Mouse (Mus musculus): ENCODE results near the gene Cdk2. TPM values are rescaled to one million over a fixed set of nuclear protein-coding genes. Genes with fewer than 3 reads are reported as not detected.

The Cdk2 gene
- polyA plus RNA-seq, 1 experiment from 2014 or later, result 134 TPM

GRCm38 (mm10) chr10:128665307-128665706 lies 39.5 kb downstream of the Cdk2 start:
- ATAC-seq (ENCODE audit: low FRiP score, low read depth), result no peak
- Histone ChIP-seq H3K27me3 (no peaks in the 10 kb centered on the region), H3K36me3 (peaks cover 2% of the 10 kb centered on the region), H3K27ac (no peak overlapping the region), H3K9ac (no peak overlapping the region), H3K4me1 (peaks cover 15% of the 10 kb centered on the region; the same call in 1 of the 2 replicates), H3K4me2 (replicated peaks) (no peak overlapping the region), H3K4me3 (no peak overlapping the region), H3K9me3 (no peaks in the 10 kb centered on the region)
- WGBS, result 90% methylated on average over 3 of the region's 3 CpGs

- no peaks in the 10 kb centered on the region for H3K27me3 ChIP-seq
- H3K4me2 ChIP-seq (replicated peaks), result no peak overlapping the region
- H3K36me3 ChIP-seq, result no peaks in the 10 kb centered on the region
- H3K9me3 ChIP-seq, result no peaks in the 10 kb centered on the region
- H3K9ac ChIP-seq, result no peak overlapping the region
- peaks cover 15% of the 10 kb centered on the region; the same call in 1 of the 2 replicates for H3K4me1 ChIP-seq
- no peak for ATAC-seq (ENCODE audit: low FRiP score, low read depth)
- 72% methylated on average over 3 of the region's 3 CpGs for WGBS
- H3K4me3 ChIP-seq, result no peak overlapping the region
- H3K27ac ChIP-seq, result no peak overlapping the region
Observed at GRCm38 (mm10) chr10:128664808-128665207, 40.0 kb downstream of the Cdk2 start.

GRCm38 (mm10) chr10:128663441-128664220 lies 41.2 kb downstream of the Cdk2 start:
- peaks cover 8% of the 10 kb centered on the region; the same call in 1 of the 2 replicates for H3K4me1 ChIP-seq
- ATAC-seq (ENCODE audit: low FRiP score, low read depth), result no peak
- H3K9ac ChIP-seq, result no peak overlapping the region
- no peak overlapping the region for H3K27ac ChIP-seq
- H3K4me2 ChIP-seq (replicated peaks), result no peak overlapping the region
- no peak overlapping the region for H3K4me3 ChIP-seq
- WGBS, result 67% methylated on average over 5 of the region's 5 CpGs
- H3K27me3 ChIP-seq, result no peaks in the 10 kb centered on the region
- H3K9me3 ChIP-seq, result no peaks in the 10 kb centered on the region
- H3K36me3 ChIP-seq, result no peaks in the 10 kb centered on the region

DNA sequence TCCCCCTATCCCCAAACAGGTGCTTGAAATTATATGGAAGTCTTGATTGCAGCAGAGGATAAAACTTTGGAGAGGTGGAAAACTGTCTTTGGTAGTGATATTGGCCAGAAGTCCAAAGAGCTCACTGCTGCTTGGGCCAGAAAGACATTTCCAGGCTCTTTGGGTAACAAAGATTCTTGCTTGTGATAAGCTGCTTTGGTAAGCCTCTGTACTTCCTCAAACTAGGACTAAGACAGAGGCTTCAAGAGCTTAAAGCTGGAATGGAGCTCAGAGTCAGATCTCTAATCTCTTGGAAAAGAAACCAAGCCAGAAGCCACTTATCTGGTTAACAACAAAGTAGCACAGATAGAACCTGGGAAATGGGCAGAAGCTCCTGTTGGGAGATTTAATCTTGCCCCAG lies 42.4 kb downstream of the Cdk2 start:
- no peaks in the 10 kb centered on the region for H3K36me3 ChIP-seq
- no peak for ATAC-seq (ENCODE audit: low FRiP score, low read depth)
- H3K27me3 ChIP-seq, result no peaks in the 10 kb centered on the region
- H3K9ac ChIP-seq, result no peak overlapping the region
- H3K9me3 ChIP-seq, result no peaks in the 10 kb centered on the region
- no peaks in the 10 kb centered on the region for H3K4me1 ChIP-seq
- no peak overlapping the region for H3K4me2 ChIP-seq (replicated peaks)
- H3K27ac ChIP-seq, result no peak overlapping the region
- no peak overlapping the region for H3K4me3 ChIP-seq

DNA sequence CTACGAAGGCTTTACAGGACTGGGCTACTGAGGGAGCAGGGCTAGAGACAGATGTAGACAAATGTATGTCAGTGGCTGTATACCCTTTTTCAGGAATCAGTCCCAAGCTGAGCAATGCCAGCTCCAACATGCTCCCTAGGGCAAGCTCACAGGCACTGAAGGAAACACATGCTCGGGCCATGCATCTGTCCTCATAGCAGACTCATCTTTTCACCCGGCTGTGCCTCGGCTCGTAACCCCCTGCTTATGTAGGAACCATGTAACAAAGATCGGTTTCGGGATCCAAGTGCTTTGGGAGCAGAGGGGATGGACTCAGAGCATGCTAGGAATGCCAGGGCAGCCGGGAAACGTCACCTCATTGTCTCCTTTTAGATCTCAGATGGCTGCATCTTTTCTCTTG lies 45.3 kb downstream of the Cdk2 start:
- ATAC-seq (ENCODE audit: low FRiP score, low read depth), result no peak
- Histone ChIP-seq H3K9ac (no peak overlapping the region), H3K36me3 (no peaks in the 10 kb centered on the region), H3K27me3 (no peaks in the 10 kb centered on the region), H3K27ac (no peak overlapping the region), H3K4me2 (replicated peaks) (no peak overlapping the region), H3K9me3 (no peaks in the 10 kb centered on the region), H3K4me3 (no peak overlapping the region), H3K4me1 (no peaks in the 10 kb centered on the region)
- WGBS, result 51% methylated on average over 9 of the region's 9 CpGs

- 57% methylated on average over 9 of the region's 9 CpGs for WGBS
- Histone ChIP-seq H3K9me3 (no peaks in the 10 kb centered on the region), H3K4me1 (no peaks in the 10 kb centered on the region; the same call in 1 of the 2 replicates), H3K4me2 (replicated peaks) (no peak overlapping the region), H3K9ac (no peak overlapping the region), H3K27ac (no peak overlapping the region), H3K36me3 (no peaks in the 10 kb centered on the region), H3K4me3 (no peak overlapping the region), H3K27me3 (no peaks in the 10 kb centered on the region)
- ATAC-seq (ENCODE audit: low FRiP score, low read depth), result no peak
Observed at GRCm38 (mm10) chr10:128657844-128658243, 47.0 kb downstream of the Cdk2 start.

- no peaks in the 10 kb centered on the region for H3K9me3 ChIP-seq
- 89% methylated on average over 1 of the region's 1 CpGs for WGBS
- H3K9ac ChIP-seq, result no peak overlapping the region
Observed at GRCm38 (mm10) chr10:128656731-128657130, 48.1 kb downstream of the Cdk2 start.

GRCm38 (mm10) chr10:128655254-128655653 lies 49.6 kb downstream of the Cdk2 start:
- Histone ChIP-seq H3K36me3 (no peaks in the 10 kb centered on the region), H3K4me1 (no peaks in the 10 kb centered on the region; the same call in 1 of the 2 replicates), H3K4me2 (replicated peaks) (no peak overlapping the region), H3K27me3 (no peaks in the 10 kb centered on the region), H3K9ac (no peak overlapping the region), H3K4me3 (no peak overlapping the region), H3K9me3 (no peaks in the 10 kb centered on the region), H3K27ac (no peak overlapping the region)
- ATAC-seq (ENCODE audit: low FRiP score, low read depth), result no peak
- 86% methylated on average over 3 of the region's 3 CpGs for WGBS

More at GRCm38 (mm10) chr10:128656731-128657130, 48.1 kb downstream of the Cdk2 start:
- H3K27me3 ChIP-seq, result no peaks in the 10 kb centered on the region
- H3K4me3 ChIP-seq, result no peak overlapping the region
- no peak overlapping the region for H3K27ac ChIP-seq
- no peak overlapping the region for H3K4me2 ChIP-seq (replicated peaks)
- H3K4me1 ChIP-seq, result no peaks in the 10 kb centered on the region; the same call in 1 of the 2 replicates
- no peaks in the 10 kb centered on the region for H3K36me3 ChIP-seq
- ATAC-seq (ENCODE audit: low FRiP score, low read depth), result no peak

DNA sequence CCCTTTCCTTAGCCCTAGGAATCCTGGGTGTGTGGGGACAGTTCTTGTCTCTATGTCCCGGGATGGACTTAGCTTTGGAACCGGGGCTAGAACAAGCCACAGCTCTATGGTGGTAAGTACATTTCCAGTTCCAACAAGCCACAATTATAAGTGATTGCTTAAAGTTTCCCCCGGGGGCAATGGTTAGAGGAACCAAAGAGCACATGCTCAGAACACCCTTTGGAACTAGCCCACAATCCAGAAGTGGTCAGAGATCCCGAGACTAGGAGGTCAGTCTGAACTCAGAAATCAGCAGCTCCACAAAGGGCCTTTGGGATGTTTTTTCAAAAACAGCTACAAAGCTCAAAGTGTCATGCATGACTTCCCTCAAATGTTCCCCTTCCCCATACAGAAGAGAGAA lies 51.0 kb downstream of the Cdk2 start:
- H3K9me3 ChIP-seq, result no peaks in the 10 kb centered on the region
- 70% methylated on average over 4 of the region's 4 CpGs for WGBS
- no peak for ATAC-seq (ENCODE audit: low FRiP score, low read depth)
- H3K4me2 ChIP-seq (replicated peaks), result no peak overlapping the region
- H3K27ac ChIP-seq, result no peak overlapping the region
- H3K27me3 ChIP-seq, result no peaks in the 10 kb centered on the region
- no peak overlapping the region for H3K4me3 ChIP-seq
- H3K36me3 ChIP-seq, result no peaks in the 10 kb centered on the region
- H3K9ac ChIP-seq, result no peak overlapping the region
- no peaks in the 10 kb centered on the region; the same call in 1 of the 2 replicates for H3K4me1 ChIP-seq

Other genes starting within 250 kb of the Cdk2 start
- 96.6 and 110 TPM in 2 replicates for gene Smarcc2, start 245.8 kb downstream of the Cdk2 start, polyA plus RNA-seq (2015; fragmentation: Nextera tagmentation; extraction: Ambion mirVana)
- 1,077 and 1,101 TPM in 2 replicates for gene Myl6, start 210.9 kb downstream of the Cdk2 start, polyA plus RNA-seq (2015; fragmentation: Nextera tagmentation; extraction: Ambion mirVana)
- 4.7 and 5.0 TPM in 2 replicates for gene Myl6b, start 206.3 kb downstream of the Cdk2 start, polyA plus RNA-seq (2015; fragmentation: Nextera tagmentation; extraction: Ambion mirVana)
- 24.0 and 28.0 TPM in 2 replicates for gene Esyt1, start 179.2 kb downstream of the Cdk2 start, polyA plus RNA-seq (2015; fragmentation: Nextera tagmentation; extraction: Ambion mirVana)
- gene Zc3h10, start 157.3 kb downstream of the Cdk2 start, polyA plus RNA-seq (2015; fragmentation: Nextera tagmentation; extraction: Ambion mirVana), result 16.4 and 17.3 TPM in 2 replicates
- 3,677 and 3,933 TPM in 2 replicates for gene Rpl41, start 155.7 kb downstream of the Cdk2 start, polyA plus RNA-seq (2015; fragmentation: Nextera tagmentation; extraction: Ambion mirVana)
- 198 and 200 TPM in 2 replicates for gene Pa2g4, start 139.0 kb downstream of the Cdk2 start, polyA plus RNA-seq (2015; fragmentation: Nextera tagmentation; extraction: Ambion mirVana)
- 14.5 and 17.5 TPM in 2 replicates for gene Erbb3, start 115.4 kb downstream of the Cdk2 start, polyA plus RNA-seq (2015; fragmentation: Nextera tagmentation; extraction: Ambion mirVana)
- gene Rps26, start 78.3 kb downstream of the Cdk2 start, polyA plus RNA-seq (2015; fragmentation: Nextera tagmentation; extraction: Ambion mirVana), result 752 and 768 TPM in 2 replicates
- 5.1 and 5.2 TPM in 2 replicates for gene Ikzf4, start 59.0 kb downstream of the Cdk2 start, polyA plus RNA-seq (2015; fragmentation: Nextera tagmentation; extraction: Ambion mirVana)
- 22.0 TPM in 2 replicates for gene Suox, start 31.0 kb downstream of the Cdk2 start, polyA plus RNA-seq (2015; fragmentation: Nextera tagmentation; extraction: Ambion mirVana)
- gene Rab5b, start 8.8 kb downstream of the Cdk2 start, polyA plus RNA-seq (2015; fragmentation: Nextera tagmentation; extraction: Ambion mirVana), result 83.5 and 87.5 TPM in 2 replicates
- 2.2 and 2.3 TPM in 2 replicates for gene Pmel, start 836 bp downstream of the Cdk2 start, polyA plus RNA-seq (2015; fragmentation: Nextera tagmentation; extraction: Ambion mirVana)
- gene Dgka, start 39.8 kb upstream of the Cdk2 start, polyA plus RNA-seq (2015; fragmentation: Nextera tagmentation; extraction: Ambion mirVana), result 12.0 and 12.1 TPM in 2 replicates
- 44.0 and 47.9 TPM in 2 replicates for gene Pym1, start 42.9 kb upstream of the Cdk2 start, polyA plus RNA-seq (2015; fragmentation: Nextera tagmentation; extraction: Ambion mirVana)
- 0.56 and 0.78 TPM in 2 replicates for gene Mmp19, start 85.9 kb upstream of the Cdk2 start, polyA plus RNA-seq (2015; fragmentation: Nextera tagmentation; extraction: Ambion mirVana)
- 58.8 and 66.8 TPM in 2 replicates for gene Dnajc14, start 99.0 kb upstream of the Cdk2 start, polyA plus RNA-seq (2015; fragmentation: Nextera tagmentation; extraction: Ambion mirVana)
- gene Tmem198b, start 99.3 kb upstream of the Cdk2 start, polyA plus RNA-seq (2015; fragmentation: Nextera tagmentation; extraction: Ambion mirVana), result 25.3 and 27.1 TPM in 2 replicates
- 224 and 240 TPM in 2 replicates for gene Sarnp, start 112.3 kb upstream of the Cdk2 start, polyA plus RNA-seq (2015; fragmentation: Nextera tagmentation; extraction: Ambion mirVana)
- gene Ormdl2, start 116.6 kb upstream of the Cdk2 start, polyA plus RNA-seq (2015; fragmentation: Nextera tagmentation; extraction: Ambion mirVana), result 30.2 and 34.0 TPM in 2 replicates
- gene Gdf11, start 186.7 kb upstream of the Cdk2 start, polyA plus RNA-seq (2015; fragmentation: Nextera tagmentation; extraction: Ambion mirVana), result 12.5 and 13.1 TPM in 2 replicates
- 820 and 839 TPM in 2 replicates for gene Cd63, start 196.0 kb upstream of the Cdk2 start, polyA plus RNA-seq (2015; fragmentation: Nextera tagmentation; extraction: Ambion mirVana)
- 12.2 and 12.9 TPM in 2 replicates for gene Rdh5, start 217.9 kb upstream of the Cdk2 start, polyA plus RNA-seq (2015; fragmentation: Nextera tagmentation; extraction: Ambion mirVana)
- 225 and 240 TPM in 2 replicates for gene Bloc1s1, start 219.0 kb upstream of the Cdk2 start, polyA plus RNA-seq (2015; fragmentation: Nextera tagmentation; extraction: Ambion mirVana)
- 4.8 and 5.5 TPM in 2 replicates for gene Itga7, start 228.8 kb upstream of the Cdk2 start, polyA plus RNA-seq (2015; fragmentation: Nextera tagmentation; extraction: Ambion mirVana)

Measured in limb, embryonic 13.5 days (tissue).